Mouse (Mus musculus) MEL (cell line): Measurements from ENCODE around the gene Ppp6r3. TPM values are rescaled to one million over a fixed set of nuclear protein-coding genes. Genes with fewer than 3 reads are reported as not detected.

ENCODE experiments used
- DNase-seq: peaks from one replicate; pipeline ENCODE4 v3.0.0; 2011; ENCODE audit warnings: low read depth, low spot score
- H3K27ac ChIP-seq: 2 replicates; pipeline ENCODE4 v1.5.1; 2012; ENCODE audit warnings: low read depth, mild to moderate bottlenecking, control low read depth, low read length, moderate library complexity; ENCODE audit not compliant: control insufficient read depth
- H3K27me3 ChIP-seq, 2 experiments: fragments of 150-350 bp in 1 of 2; sonication (generic) in 1 of 2; 2 replicates each; pipeline ENCODE4 v1.6.1; 2012; ENCODE audit warnings: low read length in 2 of 2, mild to moderate bottlenecking in 2 of 2, improper control_type of control experiment in 1 of 2, moderate library complexity in 1 of 2; ENCODE audit not compliant: insufficient read depth in 2 of 2, control insufficient read depth in 1 of 2
- H3K36me3 ChIP-seq, 2 experiments: 2 replicates each; pipeline ENCODE4 v1.6.1; 2012 to 2014; ENCODE audit warnings: low read length in 2 of 2, improper control_type of control experiment in 1 of 2, inconsistent platforms in 1 of 2, mild to moderate bottlenecking in 1 of 2; ENCODE audit not compliant: insufficient read depth in 2 of 2, control insufficient read depth in 1 of 2
- H3K4me1 ChIP-seq, 2 experiments: fragments of 150-350 bp in 1 of 2; sonication (generic) in 1 of 2; 2 replicates each; pipeline ENCODE4 v1.6.1; 2012; ENCODE audit warnings: low read length in 2 of 2, improper control_type of control experiment in 1 of 2, mild to moderate bottlenecking in 1 of 2; ENCODE audit not compliant: insufficient read depth in 2 of 2, control insufficient read depth in 1 of 2
- H3K4me3 ChIP-seq, 2 experiments: fragments of 150-350 bp in 1 of 2; sonication (generic) in 1 of 2; 2 replicates each; pipeline ENCODE4 v1.5.1; 2012; ENCODE audit warnings: low read depth in 2 of 2, low read length in 2 of 2, mild to moderate bottlenecking in 2 of 2, moderate library complexity in 2 of 2, control low read depth in 1 of 2, improper control_type of control experiment in 1 of 2; ENCODE audit not compliant: control insufficient read depth in 1 of 2, insufficient read depth in 1 of 2
- H3K79me2 ChIP-seq: 2 replicates; pipeline ENCODE4 v1.6.1; 2012; ENCODE audit warnings: mild to moderate bottlenecking, low read length, moderate library complexity; ENCODE audit not compliant: control insufficient read depth, poor library complexity, insufficient read depth
- H3K9ac ChIP-seq: 2 replicates; pipeline ENCODE4 v1.6.1; 2012; ENCODE audit warnings: low read depth, mild to moderate bottlenecking, control low read depth, low read length, moderate library complexity; ENCODE audit not compliant: control insufficient read depth, poor library complexity, severe bottlenecking
- H3K9me3 ChIP-seq: fragments of 150-350 bp; sonication (generic); replicated peaks from 2 replicates; pipeline ENCODE4 v1.6.1; 2012; ENCODE audit warnings: mild to moderate bottlenecking, low read length, improper control_type of control experiment, moderate library complexity; ENCODE audit not compliant: insufficient read depth
- CHD2 ChIP-seq: IDR thresholded peaks from 2 replicates; pipeline ENCODE4 v1.6.1; 2011; ENCODE audit warnings: low read length, improper control_type of control experiment
- ELF1 ChIP-seq: IDR thresholded peaks from 2 replicates; pipeline ENCODE4 v1.6.1; 2014; ENCODE audit warnings: low read depth, mild to moderate bottlenecking, inconsistent platforms, low read length, improper control_type of control experiment, moderate library complexity
- EP300 ChIP-seq, 2 experiments: IDR thresholded peaks; 2 replicates each; pipeline ENCODE4 v1.6.1; 2011; ENCODE audit warnings: improper control_type of control experiment in 2 of 2, low read length in 2 of 2, low read depth in 1 of 2, mild to moderate bottlenecking in 1 of 2
- ETS1 ChIP-seq: IDR thresholded peaks from 2 replicates; pipeline ENCODE4 v1.6.1; 2012; ENCODE audit warnings: low read depth, mild to moderate bottlenecking, inconsistent platforms, low read length, improper control_type of control experiment, moderate library complexity
- GATA1 ChIP-seq: IDR thresholded peaks from 2 replicates; pipeline ENCODE4 v1.6.1; 2011; ENCODE audit warnings: low read depth, low read length, improper control_type of control experiment
- MAX ChIP-seq: IDR thresholded peaks from 2 replicates; pipeline ENCODE4 v1.6.1; 2011; ENCODE audit warnings: low read length, improper control_type of control experiment
- MAZ ChIP-seq: IDR thresholded peaks from 2 replicates; pipeline ENCODE4 v1.6.1; 2012; ENCODE audit warnings: low read depth, mild to moderate bottlenecking, inconsistent platforms, low read length, improper control_type of control experiment
- MEF2A ChIP-seq: IDR thresholded peaks from 2 replicates; pipeline ENCODE4 v1.6.1; 2014; ENCODE audit warnings: low read depth, mild to moderate bottlenecking, inconsistent platforms, low read length, improper control_type of control experiment; ENCODE audit not compliant: poor library complexity, insufficient replicate concordance, severe bottlenecking; ENCODE audit errors: extremely low read depth
- MYC ChIP-seq: IDR thresholded peaks from 2 replicates; pipeline ENCODE4 v1.6.1; 2011; ENCODE audit warnings: low read depth, mild to moderate bottlenecking, low read length, improper control_type of control experiment, moderate library complexity
- POLR2A ChIP-seq, 2 experiments: IDR thresholded peaks; 2 replicates each; pipeline ENCODE4 v1.6.1; 2011 to 2012; ENCODE audit warnings: low read length in 2 of 2, mild to moderate bottlenecking in 2 of 2, control low read depth in 1 of 2, improper control_type of control experiment in 1 of 2, low read depth in 1 of 2, moderate library complexity in 1 of 2; ENCODE audit not compliant: control insufficient read depth in 1 of 2, insufficient read depth in 1 of 2, poor library complexity in 1 of 2
- POLR2AphosphoS5 ChIP-seq: IDR thresholded peaks from 2 replicates; pipeline ENCODE4 v1.6.1; 2012; ENCODE audit warnings: low read depth, borderline replicate concordance, mild to moderate bottlenecking, inconsistent platforms, low read length, moderate library complexity, mixed read lengths
- RCOR1 ChIP-seq: IDR thresholded peaks from 2 replicates; pipeline ENCODE4 v1.6.1; 2012; ENCODE audit warnings: low read depth, mild to moderate bottlenecking, inconsistent platforms, low read length, improper control_type of control experiment
- SIN3A ChIP-seq: IDR thresholded peaks from 2 replicates; pipeline ENCODE4 v1.6.1; 2012; ENCODE audit warnings: low read length, improper control_type of control experiment, inconsistent platforms
- SMC3 ChIP-seq: IDR thresholded peaks from 2 replicates; pipeline ENCODE4 v1.6.1; 2011; ENCODE audit warnings: low read depth, low read length, improper control_type of control experiment
- TBP ChIP-seq: IDR thresholded peaks from 2 replicates; pipeline ENCODE4 v1.8.0; 2011; ENCODE audit warnings: low read depth, low read length, improper control_type of control experiment
- TCF12 ChIP-seq: IDR thresholded peaks from 2 replicates; pipeline ENCODE4 v1.6.1; 2014; ENCODE audit warnings: low read depth, mild to moderate bottlenecking, inconsistent platforms, low read length, improper control_type of control experiment, moderate library complexity
- UBTF ChIP-seq: IDR thresholded peaks from 2 replicates; pipeline ENCODE4 v1.6.1; 2012; ENCODE audit warnings: low read depth, mild to moderate bottlenecking, inconsistent platforms, low read length, improper control_type of control experiment, moderate library complexity, borderline replicate concordance; ENCODE audit not compliant: insufficient read depth
- USF1 ChIP-seq: IDR thresholded peaks from 2 replicates; pipeline ENCODE4 v1.6.1; 2014; ENCODE audit warnings: low read depth, mild to moderate bottlenecking, inconsistent platforms, low read length, improper control_type of control experiment, moderate library complexity
- ZMIZ1 ChIP-seq: IDR thresholded peaks from 2 replicates; pipeline ENCODE4 v1.6.1; 2012; ENCODE audit warnings: low read depth, mild to moderate bottlenecking, inconsistent platforms, low read length, improper control_type of control experiment, moderate library complexity
- ZNF384 ChIP-seq: IDR thresholded peaks from 2 replicates; pipeline ENCODE4 v1.6.1; 2012; ENCODE audit warnings: low read depth, mild to moderate bottlenecking, inconsistent platforms, low read length, improper control_type of control experiment
- polyA plus RNA-seq, 2 experiments: library from polyadenylated mRNA; stranded (reverse) in 1 of 2; unstranded in 1 of 2; fragments of >175 nt in 1 of 2; fragments of >200 nt in 1 of 2; gene quantifications; 2 replicates each; pipeline versions ENCODE4 v1.2.1 to v1.2.4; 2012; ENCODE audit warnings: low replicate concordance in 2 of 2, low read depth in 1 of 2; ENCODE audit not compliant: insufficient read length in 2 of 2, insufficient read depth in 1 of 2, missing spikeins in 1 of 2
- total RNA-seq: library from RNA; depleted of rRNA; stranded (reverse); fragments of 300-350 nt; gene quantifications from 2 replicates; pipeline ENCODE4 v1.2.3, GENCODE M21; 2012

The Ppp6r3 gene
- total and polyA plus RNA-seq, 3 experiments: 49.4 to 135 (median 70.0) TPM

DNA sequence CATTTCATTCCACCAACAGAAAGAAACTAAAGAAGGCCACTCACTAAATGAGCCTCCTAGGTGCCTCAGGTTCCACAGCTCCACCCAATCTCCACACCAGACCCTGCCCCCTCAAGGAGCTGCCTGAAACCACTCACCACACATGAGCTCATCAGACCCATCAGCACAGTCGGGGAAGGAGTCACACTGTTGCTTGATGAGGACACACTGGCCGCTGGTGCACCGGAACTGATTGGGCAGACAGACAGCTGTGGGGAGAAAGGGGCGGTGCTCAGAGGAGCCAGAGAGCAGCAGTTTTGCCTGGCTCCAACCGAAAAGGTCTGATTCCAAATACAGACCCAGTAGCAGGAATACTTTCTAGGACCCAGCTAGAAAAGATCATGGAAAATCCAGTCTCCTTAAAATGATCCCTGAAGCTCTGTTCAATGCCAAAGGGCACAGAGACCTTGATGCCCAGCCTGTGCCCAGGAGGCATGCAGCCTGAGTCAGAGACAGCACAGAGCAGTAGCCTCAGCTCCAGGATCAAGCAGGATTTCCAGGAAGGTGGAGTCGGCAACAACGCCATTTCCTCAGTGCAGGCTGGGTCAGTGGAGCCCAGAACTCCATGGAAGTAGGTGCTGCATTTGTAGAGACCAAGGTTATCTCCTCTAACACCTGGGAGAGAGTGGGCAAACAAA, 18.0 kb upstream of the Ppp6r3 start:
- Histone ChIP-seq H3K9ac (no peak overlapping the region), H3K36me3 (peaks cover 0 to 17% of the 10 kb centered on the region in 2 experiments; a peak in 2 of 4 replicates), H3K27me3 (no peaks in the 10 kb centered on the region), H3K4me3 (no peak overlapping the region), H3K4me1 (peaks cover 11 to 16% of the 10 kb centered on the region in 2 experiments), H3K27ac (no peak overlapping the region), H3K9me3 (no peaks in the 10 kb centered on the region), H3K79me2 (no peaks in the 10 kb centered on the region)
- TF ChIP-seq ZNF384 (no peak), POLR2A (IDR thresholded peaks at IDR 0.05; ENCODE audit: control insufficient read depth in 1 of 2, insufficient read depth in 1 of 2, low read depth in 1 of 2, low read length in 2 of 2, poor library complexity in 1 of 2) (no peak), TCF12 (no peak), MEF2A (no peak), ELF1 (no peak), MAZ (no peak), POLR2AphosphoS5 (no peak), EP300 (IDR thresholded peaks at IDR 0.05; ENCODE audit: low read depth in 1 of 2, low read length in 2 of 2) (no peak), CHD2 (no peak)
- DNase-seq: no peak

DNA sequence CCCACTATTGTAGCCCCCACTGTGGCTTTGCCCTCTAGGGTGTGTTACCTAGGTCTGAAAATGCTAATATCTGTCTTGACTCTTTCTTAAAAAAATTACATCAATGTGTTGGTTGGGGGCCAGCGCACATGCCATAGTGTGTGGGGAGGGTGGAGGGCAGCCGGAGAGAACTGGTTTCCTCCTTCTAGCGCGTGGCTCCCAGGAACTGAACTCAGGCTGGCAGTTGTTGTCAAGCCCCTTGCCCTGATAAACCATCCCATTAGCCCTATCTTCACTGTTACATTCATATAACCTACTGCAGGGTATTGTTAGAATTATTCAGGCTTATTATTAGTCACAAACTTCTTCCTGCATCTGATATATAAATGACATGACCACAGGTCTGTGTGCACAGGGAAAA, 14.4 kb upstream of the Ppp6r3 start:
- Histone ChIP-seq H3K36me3 (peaks cover 0 to 17% of the 10 kb centered on the region in 2 experiments; a peak in 2 of 4 replicates), H3K9me3 (no peaks in the 10 kb centered on the region), H3K27me3 (no peaks in the 10 kb centered on the region), H3K79me2 (no peaks in the 10 kb centered on the region), H3K9ac (peak overlapping the region; percentile 41), H3K27ac (peak overlapping the region; percentile 75), H3K4me3 (peak overlapping the region in 1 of 2 experiments; percentile 19; a peak in 1 of 4 replicates), H3K4me1 (peaks cover 11 to 16% of the 10 kb centered on the region in 2 experiments)
- TF ChIP-seq MYC (no peak), TCF12 (0 out of 2 replicates have a peak, but pooled peaks have one; percentile 43), ZNF384 (no peak), SMC3 (no peak), USF1 (no peak), GATA1 (no peak; the same call in 1 of the 2 replicates), TBP (peak; percentile 94), RCOR1 (no peak; the same call in 1 of the 2 replicates), EP300 (IDR thresholded peaks at IDR 0.05; ENCODE audit: low read depth in 1 of 2, low read length in 2 of 2) (peak in 1 of 2 experiments; percentile 33; a peak in 1 of 4 replicates), ZMIZ1 (no peak), ETS1 (no peak), SIN3A (no peak; the same call in none of the 2 replicates), UBTF (peak; percentile 96; the same call in 1 of the 2 replicates), MAX (peak; percentile 1; the same call in 1 of the 2 replicates)
- no peak for DNase-seq
